Mouse (Mus musculus): Measurements from ENCODE around the gene Gpatch8. TPM values are rescaled to one million over a fixed set of nuclear protein-coding genes. Genes with fewer than 3 reads are reported as not detected.

The Gpatch8 gene
- polyA plus RNA-seq (2014; fragmentation: Illumina TruSeq; extraction: RNeasy Lipid Tissue Mini Kit (QIAGEN cat#74804); ENCODE audit: low read depth, low replicate concordance): 30.0 TPM

GRCm38 (mm10) chr11:102556031-102556715 lies at the start of gene Gpatch8:
Gene Gpatch8 (minus strand): TSS chr11:102556392.

DNA sequence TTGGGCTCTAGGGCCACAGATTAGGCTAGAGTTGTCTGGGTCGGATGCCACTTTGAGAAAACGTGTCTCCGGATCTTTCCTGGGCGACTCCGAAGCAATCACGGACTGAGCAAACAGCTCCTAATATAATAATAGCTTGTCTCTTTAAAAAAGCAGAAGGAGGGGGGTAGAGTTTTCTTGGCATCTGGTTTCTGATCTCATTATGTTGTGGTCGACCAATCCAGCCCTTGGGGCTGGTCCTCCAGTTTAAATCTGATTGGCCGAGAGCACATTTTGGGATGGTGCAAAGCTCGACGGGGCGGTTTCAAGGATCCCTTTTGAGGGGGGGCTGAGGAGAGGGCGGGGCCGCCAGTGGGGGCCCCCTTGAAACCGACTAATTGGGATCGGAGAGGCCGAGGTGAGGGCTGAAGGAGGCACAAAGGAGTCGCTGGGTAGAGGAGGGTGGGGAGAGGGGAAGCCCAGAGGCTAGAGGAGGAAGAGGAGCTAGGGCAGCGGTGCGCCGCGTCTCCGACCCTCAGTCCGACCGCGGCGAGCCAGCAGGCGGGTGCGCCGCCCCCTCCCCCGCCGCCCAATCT lies 47.9 kb upstream of the Gpatch8 start, which contains the start of gene Fzd2:
Gene Fzd2 (plus strand): TSS at position 387 of the 575 bp plus-strand sequence.

GRCm38 (mm10) chr11:102579165-102580033 lies 23.2 kb upstream of the Gpatch8 start, which contains the start of gene Gm11627:
Gene Gm11627 (minus strand): TSS chr11:102579461.

GRCm38 (mm10) chr11:102469648-102470357 lies 86.4 kb downstream of the Gpatch8 start, which contains the start of gene Itga2b:
Gene Itga2b (minus strand): TSS chr11:102470122.

GRCm38 (mm10) chr11:102447497-102447896 lies 108.7 kb downstream of the Gpatch8 start, which contains the start of gene Fam171a2:
Gene Fam171a2 (minus strand): TSS chr11:102447682.

DNA sequence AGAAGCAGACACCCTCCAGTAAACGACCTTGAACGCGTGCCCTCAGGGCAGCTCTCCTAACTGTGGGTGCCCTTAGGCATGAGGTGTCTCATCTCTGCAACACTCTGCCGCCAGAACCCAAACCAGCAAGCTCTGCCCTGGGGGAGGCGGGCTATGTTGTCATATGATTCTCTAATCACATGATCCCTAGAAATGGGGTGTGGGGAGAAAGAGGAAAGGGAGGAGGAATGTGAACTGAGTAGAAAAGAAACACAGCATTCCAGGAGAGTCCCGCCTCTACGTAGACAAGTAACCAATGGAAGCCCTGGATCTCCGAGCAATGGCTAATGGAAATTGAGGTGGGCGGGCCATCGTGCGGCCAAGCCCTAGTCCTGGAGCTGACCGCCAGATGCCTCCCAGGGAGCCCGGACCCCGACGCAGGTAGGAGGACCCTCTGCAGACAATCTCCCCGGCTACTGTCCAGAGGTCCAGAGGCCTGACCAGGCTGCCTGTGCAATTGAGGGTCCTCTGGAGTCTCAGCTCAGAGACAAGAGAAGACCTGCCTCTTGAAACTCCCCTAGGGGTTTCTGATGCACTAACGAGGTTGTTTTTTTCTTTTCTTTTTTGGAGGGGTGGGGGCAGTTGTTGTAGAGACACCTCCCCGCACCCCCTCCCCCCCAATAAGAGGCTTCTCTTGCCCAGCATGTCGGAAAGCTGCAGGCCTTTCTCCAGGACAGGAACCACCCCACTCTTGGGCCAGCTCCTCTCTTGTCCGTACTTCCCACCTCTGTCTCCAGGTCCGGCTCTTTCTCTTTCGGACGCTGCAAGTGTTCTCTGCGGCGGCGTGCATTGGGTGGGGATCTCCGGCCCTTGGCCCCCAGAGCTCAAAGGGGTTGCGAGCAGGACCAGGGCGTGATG lies 125.8 kb downstream of the Gpatch8 start, which contains the start of gene Grn:
Gene Grn (plus strand): TSS at position 195 of the 897 bp plus-strand sequence.

Other genes with a start within 250 kb of the Gpatch8 start
- gene Ubtf, start 236.7 kb downstream of the Gpatch8 start, polyA plus RNA-seq (2014; fragmentation: Illumina TruSeq; extraction: RNeasy Lipid Tissue Mini Kit (QIAGEN cat#74804); ENCODE audit: low read depth, low replicate concordance): 48.8 TPM
- not detected for gene Slc4a1, start 190.2 kb downstream of the Gpatch8 start, polyA plus RNA-seq (2014; fragmentation: Illumina TruSeq; extraction: RNeasy Lipid Tissue Mini Kit (QIAGEN cat#74804); ENCODE audit: low read depth, low replicate concordance)
- gene Rundc3a, start 163.0 kb downstream of the Gpatch8 start, polyA plus RNA-seq (2014; fragmentation: Illumina TruSeq; extraction: RNeasy Lipid Tissue Mini Kit (QIAGEN cat#74804); ENCODE audit: low read depth, low replicate concordance): 0.32 TPM
- 8.5 TPM for gene Slc25a39, start 148.4 kb downstream of the Gpatch8 start, polyA plus RNA-seq (2014; fragmentation: Illumina TruSeq; extraction: RNeasy Lipid Tissue Mini Kit (QIAGEN cat#74804); ENCODE audit: low read depth, low replicate concordance)
- gene Grn, start 126.1 kb downstream of the Gpatch8 start, polyA plus RNA-seq (2014; fragmentation: Illumina TruSeq; extraction: RNeasy Lipid Tissue Mini Kit (QIAGEN cat#74804); ENCODE audit: low read depth, low replicate concordance): 9.7 TPM
- not detected for gene Fam171a2, start 108.7 kb downstream of the Gpatch8 start, polyA plus RNA-seq (2014; fragmentation: Illumina TruSeq; extraction: RNeasy Lipid Tissue Mini Kit (QIAGEN cat#74804); ENCODE audit: low read depth, low replicate concordance)
- not detected for gene Itga2b, start 86.3 kb downstream of the Gpatch8 start, polyA plus RNA-seq (2014; fragmentation: Illumina TruSeq; extraction: RNeasy Lipid Tissue Mini Kit (QIAGEN cat#74804); ENCODE audit: low read depth, low replicate concordance)
- 11.8 TPM for gene Gm11627, start 23.1 kb upstream of the Gpatch8 start, polyA plus RNA-seq (2014; fragmentation: Illumina TruSeq; extraction: RNeasy Lipid Tissue Mini Kit (QIAGEN cat#74804); ENCODE audit: low read depth, low replicate concordance)
- gene Fzd2, start 48.0 kb upstream of the Gpatch8 start, polyA plus RNA-seq (2014; fragmentation: Illumina TruSeq; extraction: RNeasy Lipid Tissue Mini Kit (QIAGEN cat#74804); ENCODE audit: low read depth, low replicate concordance): 2.8 TPM
- not detected for gene Meioc, start 107.3 kb upstream of the Gpatch8 start, polyA plus RNA-seq (2014; fragmentation: Illumina TruSeq; extraction: RNeasy Lipid Tissue Mini Kit (QIAGEN cat#74804); ENCODE audit: low read depth, low replicate concordance)
- gene Ccdc43, start 141.4 kb upstream of the Gpatch8 start, polyA plus RNA-seq (2014; fragmentation: Illumina TruSeq; extraction: RNeasy Lipid Tissue Mini Kit (QIAGEN cat#74804); ENCODE audit: low read depth, low replicate concordance): 44.8 TPM
- 1.1 TPM for gene Adam11, start 205.0 kb upstream of the Gpatch8 start, polyA plus RNA-seq (2014; fragmentation: Illumina TruSeq; extraction: RNeasy Lipid Tissue Mini Kit (QIAGEN cat#74804); ENCODE audit: low read depth, low replicate concordance)

Data from sigmoid colon, adult 10 weeks (tissue).